In genomic region chr3:50300002-50300951, GRCm38 (mm10) we compare ENCODE assay signal across 10 mouse cellular contexts.
DNase-seq lines count a peak whose midpoint lies in the region; ATAC-seq and TF ChIP-seq lines count a peak whose summit lies in the region.
"Had no signal": no experiment of that assay in that cellular context is flagged by ENCODE, and none has a peak within 500 bp of the region (broad histone marks: within the 10 kb centered on the region; RNA-seq: fewer than 3 reads in every experiment).

No protein-coding gene starts in this region.

- H3K9ac ChIP-seq in lung, postnatal 0 days (replicated peaks; ENCODE audit: low read depth), result no peak overlapping the region
- H3K9ac ChIP-seq in forebrain, embryonic 14.5 days (ENCODE audit: low read length), result no peak overlapping the region
- H3K9ac ChIP-seq in kidney, embryonic 14.5 days (ENCODE audit: low read depth, low read length), result no peak overlapping the region
- no peak overlapping the region for H3K9ac ChIP-seq in midbrain, postnatal 0 days (replicated peaks; ENCODE audit: low read length, poor library complexity, severe bottlenecking)
- H3K9ac ChIP-seq in liver, embryonic 11.5 days (ENCODE audit: low read depth, low read length), result no peak overlapping the region
- H3K9ac ChIP-seq: stomach, embryonic 15.5 days had no signal

- no peaks in the 10 kb centered on the region for H3K36me3 ChIP-seq in lung, postnatal 0 days (ENCODE audit: insufficient read depth, low read length)
- no peaks in the 10 kb centered on the region for H3K36me3 ChIP-seq in forebrain, embryonic 14.5 days (ENCODE audit: control insufficient read depth, insufficient read depth, low read length)
- no peaks in the 10 kb centered on the region for H3K36me3 ChIP-seq in kidney, embryonic 14.5 days (ENCODE audit: control insufficient read depth, insufficient read depth, low read length)
- H3K36me3 ChIP-seq in midbrain, postnatal 0 days (ENCODE audit: insufficient read depth, low read length), result no peaks in the 10 kb centered on the region
- H3K36me3 ChIP-seq in liver, embryonic 11.5 days (ENCODE audit: control insufficient read depth, insufficient read depth, low read length), result no peaks in the 10 kb centered on the region
- H3K36me3 ChIP-seq: G1E; stomach, embryonic 15.5 days had no signal

- no peaks in the 10 kb centered on the region for H3K9me3 ChIP-seq in lung, postnatal 0 days (ENCODE audit: low read length)
- no peaks in the 10 kb centered on the region for H3K9me3 ChIP-seq in forebrain, embryonic 14.5 days (replicated peaks; ENCODE audit: control insufficient read depth, low read length)
- H3K9me3 ChIP-seq in kidney, embryonic 14.5 days (ENCODE audit: control insufficient read depth, low read length), result no peaks in the 10 kb centered on the region
- H3K9me3 ChIP-seq in midbrain, postnatal 0 days (ENCODE audit: low read length), result no peaks in the 10 kb centered on the region
- no peaks in the 10 kb centered on the region for H3K9me3 ChIP-seq in liver, embryonic 11.5 days (ENCODE audit: control insufficient read depth, low read length)
- H3K9me3 ChIP-seq: stomach, embryonic 15.5 days had no signal

- H3K27ac ChIP-seq in lung, postnatal 0 days (ENCODE audit: low read length), result no peak overlapping the region
- peak overlapping the region; percentile 71 for H3K27ac ChIP-seq in forebrain, embryonic 14.5 days (ENCODE audit: low read depth, low read length)
- no peak overlapping the region; the same call in 1 of the 2 replicates for H3K27ac ChIP-seq in kidney, embryonic 14.5 days (ENCODE audit: low read depth, low read length)
- no peak overlapping the region for H3K27ac ChIP-seq in midbrain, postnatal 0 days (ENCODE audit: low read depth, low read length)
- H3K27ac ChIP-seq in liver, embryonic 11.5 days (ENCODE audit: low read depth, low read length), result no peak overlapping the region
- H3K27ac ChIP-seq: stomach, embryonic 15.5 days had no signal

- 83% methylated on average over 17 of the region's 17 CpGs for WGBS in lung, postnatal 0 days
- WGBS in forebrain, embryonic 14.5 days, result 25% methylated on average over 17 of the region's 17 CpGs
- WGBS in kidney, embryonic 14.5 days, result 63% methylated on average over 17 of the region's 17 CpGs
- WGBS in midbrain, postnatal 0 days, result 57% methylated on average over 17 of the region's 17 CpGs
- WGBS in liver, embryonic 11.5 days, result 74% methylated on average over 17 of the region's 17 CpGs

- TF ChIP-seq EP300 in lung, postnatal 0 days (IDR thresholded peaks at IDR 0.05), result no peak

- DNase-seq in lung, postnatal 36 days, result peak; percentile 7
- DNase-seq in lung, postnatal 0 days (ENCODE audit: low spot score), result no peak
- DNase-seq in forebrain, embryonic 14.5 days (ENCODE audit: low spot score), result peak; percentile 76
- peak; percentile 43 for DNase-seq in midbrain, postnatal 0 days (ENCODE audit: low spot score)
- no peak for DNase-seq in left cerebral cortex, adult 18-20 months (ENCODE audit: low spot score in 2 of 2)
- DNase-seq in liver, embryonic 11.5 days (ENCODE audit: low spot score), result no peak
- DNase-seq in spleen, postnatal 14 days (ENCODE audit: low spot score in 2 of 2), result no peak

- H3K27me3 ChIP-seq in lung, postnatal 0 days (replicated peaks; ENCODE audit: insufficient read depth, low read length), result no peaks in the 10 kb centered on the region
- no peaks in the 10 kb centered on the region for H3K27me3 ChIP-seq in forebrain, embryonic 14.5 days (replicated peaks; ENCODE audit: control insufficient read depth, insufficient read depth, low read length)
- H3K27me3 ChIP-seq in kidney, embryonic 14.5 days (ENCODE audit: control insufficient read depth, insufficient read depth, low read length), result no peaks in the 10 kb centered on the region
- no peaks in the 10 kb centered on the region for H3K27me3 ChIP-seq in midbrain, postnatal 0 days (ENCODE audit: insufficient read depth, low read length)
- no peaks in the 10 kb centered on the region for H3K27me3 ChIP-seq in liver, embryonic 11.5 days (replicated peaks; ENCODE audit: control insufficient read depth, insufficient read depth, low read length)
- H3K27me3 ChIP-seq: stomach, embryonic 15.5 days had no signal

- ATAC-seq in lung, postnatal 0 days, result no peak
- peak; percentile 88 for ATAC-seq in forebrain, embryonic 14.5 days
- ATAC-seq in kidney, embryonic 14.5 days (ENCODE audit: low FRiP score, low TSS enrichment), result peak; percentile 43; the same call in 1 of the 2 replicates
- peak; percentile 38; the same call in 1 of the 2 replicates for ATAC-seq in midbrain, postnatal 0 days (ENCODE audit: low FRiP score)
- no peak for ATAC-seq in liver, embryonic 11.5 days (replicated peaks; ENCODE audit: low FRiP score)

- H3K4me1 ChIP-seq in lung, postnatal 0 days (ENCODE audit: insufficient read depth, low read depth, low read length), result no peaks in the 10 kb centered on the region
- H3K4me1 ChIP-seq in forebrain, embryonic 14.5 days (ENCODE audit: control insufficient read depth, insufficient read depth, low read length), result peaks cover 11% of the 10 kb centered on the region
- H3K4me1 ChIP-seq in kidney, embryonic 14.5 days (ENCODE audit: control insufficient read depth, insufficient read depth, low read length), result peaks cover 13% of the 10 kb centered on the region
- H3K4me1 ChIP-seq in midbrain, postnatal 0 days (ENCODE audit: insufficient read depth, low read length), result no peaks in the 10 kb centered on the region
- no peaks in the 10 kb centered on the region for H3K4me1 ChIP-seq in liver, embryonic 11.5 days (replicated peaks; ENCODE audit: control insufficient read depth, insufficient read depth, low read length)
- H3K4me1 ChIP-seq: stomach, embryonic 15.5 days had no signal

- no peak overlapping the region for H3K4me2 ChIP-seq in lung, postnatal 0 days (replicated peaks; ENCODE audit: low read depth, low read length)
- peak overlapping the region; percentile 18 for H3K4me2 ChIP-seq in forebrain, embryonic 14.5 days (ENCODE audit: low read length)
- no peak overlapping the region for H3K4me2 ChIP-seq in kidney, embryonic 14.5 days (replicated peaks; ENCODE audit: low read depth, low read length)
- H3K4me2 ChIP-seq in midbrain, postnatal 0 days (ENCODE audit: low read depth, low read length, poor library complexity, severe bottlenecking), result no peak overlapping the region
- H3K4me2 ChIP-seq in liver, embryonic 11.5 days, result no peak overlapping the region
- H3K4me2 ChIP-seq: stomach, embryonic 15.5 days had no signal

- H3K4me3 ChIP-seq in lung, postnatal 0 days (ENCODE audit: low read depth, low read length), result no peak overlapping the region
- H3K4me3 ChIP-seq in forebrain, embryonic 14.5 days (ENCODE audit: low read depth, low read length), result no peak overlapping the region
- no peak overlapping the region for H3K4me3 ChIP-seq in kidney, embryonic 14.5 days (ENCODE audit: low read length)
- no peak overlapping the region for H3K4me3 ChIP-seq in midbrain, postnatal 0 days (ENCODE audit: low read depth, low read length)
- no peak overlapping the region for H3K4me3 ChIP-seq in liver, embryonic 11.5 days (ENCODE audit: low read depth, low read length)
- H3K4me3 ChIP-seq: stomach, embryonic 15.5 days had no signal

- TF ChIP-seq CTCF in lung, postnatal 0 days (IDR thresholded peaks at IDR 0.05), result no peak
- TF ChIP-seq CTCF in midbrain, postnatal 0 days (IDR thresholded peaks at IDR 0.05), result no peak

Comparison
In these comparisons a context has a peak if more than half of its experiments do, and no peak if none do; other contexts are left out.
1. DNase-seq: peak in lung, postnatal 36 days (single experiment), forebrain, embryonic 14.5 days (single experiment) and midbrain, postnatal 0 days (single experiment); none in lung, postnatal 0 days (single experiment), left cerebral cortex, adult 18-20 months (0 of 2), liver, embryonic 11.5 days (single experiment) and spleen, postnatal 14 days (0 of 2).
2. ATAC-seq: peak in forebrain, embryonic 14.5 days (single experiment), kidney, embryonic 14.5 days (single experiment) and midbrain, postnatal 0 days (single experiment); none in lung, postnatal 0 days (single experiment) and liver, embryonic 11.5 days (single experiment).